Mouse (Mus musculus) left cerebral cortex, postnatal 10 days (tissue): ENCODE results near the gene Zpbp2. TPM values are rescaled to one million over a fixed set of nuclear protein-coding genes. Genes with fewer than 3 reads are reported as not detected.

Experiments used
- total RNA-seq, 2 experiments: library from RNA; stranded (reverse); gene quantifications; 2 replicates each; pipeline ENCODE4 v1.2.3; 2021

Zpbp2 gene
- total RNA-seq, 2 experiments from 2014 or later = not detected

Other genes starting within 250 kb of the Zpbp2 start
- gene Neurod2, start 221.4 kb upstream of the Zpbp2 start, total RNA-seq = 10 to 100 TPM; 63.4 to 67.0 TPM
- 100 to 1,000 TPM in 1 of 2 experiments, 10 to 100 TPM in 1; 59.5 to 126 TPM for gene Ppp1r1b, start 202.7 kb upstream of the Zpbp2 start, total RNA-seq
- gene Stard3, start 192.7 kb upstream of the Zpbp2 start, total RNA-seq = 10 to 100 TPM; 19.8 to 20.2 TPM
- gene Tcap, start 167.3 kb upstream of the Zpbp2 start, total RNA-seq = 1 to 10 TPM; 5.4 to 6.9 TPM
- gene Pnmt, start 164.6 kb upstream of the Zpbp2 start, total RNA-seq = 1 to 10 TPM in 1 of 2 experiments, under 1 TPM in 1; 0.61 to 1.1 TPM
- gene Pgap3, start 150.6 kb upstream of the Zpbp2 start, total RNA-seq = 10 to 100 TPM in 1 of 2 experiments, 1 to 10 TPM in 1; 8.6 to 10.1 TPM
- 1 to 10 TPM; 2.4 TPM for gene Erbb2, start 138.6 kb upstream of the Zpbp2 start, total RNA-seq
- gene Mien1, start 112.1 kb upstream of the Zpbp2 start, total RNA-seq = 100 to 1,000 TPM; 104 to 117 TPM
- gene Grb7, start 104.7 kb upstream of the Zpbp2 start, total RNA-seq = 1 to 10 TPM; 2.1 to 2.6 TPM
- under 1 TPM; 0.34 TPM for gene Ikzf3, start 5.1 kb upstream of the Zpbp2 start, total RNA-seq
- gene Ormdl3, start 36.3 kb downstream of the Zpbp2 start, total RNA-seq = 10 to 100 TPM; 44.1 to 49.6 TPM
- gene Lrrc3c, start 47.2 kb downstream of the Zpbp2 start, total RNA-seq = not detected
- gene Gm12355, start 74.6 kb downstream of the Zpbp2 start, total RNA-seq = 10 to 100 TPM; 12.6 to 16.8 TPM
- gene Gsdma3, start 75.3 kb downstream of the Zpbp2 start, total RNA-seq = under 1 TPM; 0.30 to 0.36 TPM
- gene Gsdma2, start 95.7 kb downstream of the Zpbp2 start, total RNA-seq = not detected
- gene Gsdma, start 113.3 kb downstream of the Zpbp2 start, total RNA-seq = under 1 TPM; 0.13 to 0.16 TPM
- gene Psmd3, start 131.5 kb downstream of the Zpbp2 start, total RNA-seq = 100 to 1,000 TPM; 136 to 138 TPM
- not detected for gene Csf3, start 150.2 kb downstream of the Zpbp2 start, total RNA-seq
- 100 to 1,000 TPM in 1 of 2 experiments, 10 to 100 TPM in 1; 91.7 to 102 TPM for gene Med24, start 178.3 kb downstream of the Zpbp2 start, total RNA-seq
- 1,000 to 10,000 TPM; 1,115 to 1,123 TPM for gene Thra, start 189.5 kb downstream of the Zpbp2 start, total RNA-seq
- gene Nr1d1, start 224.2 kb downstream of the Zpbp2 start, total RNA-seq = 10 to 100 TPM; 63.3 to 70.5 TPM
- gene Msl1, start 244.4 kb downstream of the Zpbp2 start, total RNA-seq = 100 to 1,000 TPM; 162 to 177 TPM